Mouse (Mus musculus) heart, embryonic 11.5 days (tissue): ENCODE measurements around the gene Med13l. TPM values are rescaled to one million over a fixed set of nuclear protein-coding genes. Genes with fewer than 3 reads are reported as not detected.

Source experiments
- ATAC-seq: fragments of 200-750 bp; cut with Nextera tagmentation; replicated peaks from 2 replicates; pipeline ENCODE4 v1.8.0; 2017; ENCODE audit warnings: moderate library complexity; ENCODE audit not compliant: insufficient number of reproducible peaks, low FRiP score, low TSS enrichment
- H3K27ac ChIP-seq: fragments of 300-500 bp; sonication (generic); 2 replicates; pipeline ENCODE4 v1.5.1; 2014; ENCODE audit warnings: mild to moderate bottlenecking, low read depth, low read length
- H3K27me3 ChIP-seq: fragments of 300-500 bp; sonication (generic); 2 replicates; pipeline ENCODE4 v1.6.1; 2014; ENCODE audit warnings: mild to moderate bottlenecking, low read length, mixed read lengths; ENCODE audit not compliant: control insufficient read depth, insufficient read depth
- H3K36me3 ChIP-seq: fragments of 300-500 bp; sonication (generic); 2 replicates; pipeline ENCODE4 v1.6.1; 2014; ENCODE audit warnings: mild to moderate bottlenecking, low read length, moderate library complexity, mixed read lengths; ENCODE audit not compliant: control insufficient read depth, insufficient read depth
- H3K4me1 ChIP-seq: fragments of 300-500 bp; sonication (generic); 2 replicates; pipeline ENCODE4 v1.6.1; 2014; ENCODE audit warnings: low read length; ENCODE audit not compliant: control insufficient read depth, insufficient read depth
- H3K4me2 ChIP-seq: fragments of 300-500 bp; sonication (generic); 2 replicates; pipeline ENCODE4 v1.6.1; 2014; ENCODE audit warnings: mild to moderate bottlenecking, moderate library complexity
- H3K4me3 ChIP-seq: fragments of 300-500 bp; sonication (generic); 2 replicates; pipeline ENCODE4 v1.5.1; 2014; ENCODE audit warnings: low read depth, low read length
- H3K9ac ChIP-seq: fragments of 300-500 bp; sonication (generic); 2 replicates; pipeline ENCODE4 v1.6.1; 2014; ENCODE audit warnings: mild to moderate bottlenecking, low read depth, low read length, moderate library complexity
- H3K9me3 ChIP-seq: fragments of 300-500 bp; sonication (generic); replicated peaks from 2 replicates; pipeline ENCODE4 v1.6.1; 2016; ENCODE audit warnings: low read length; ENCODE audit not compliant: control insufficient read depth
- WGBS: fragments of 180-500 bp; shearing (Covaris S2); extraction: QIAGEN DNeasy Blood & Tissue Kit; methylation state at CpG from one replicate; pipeline ENCODE4 v1.1.7; 2014; ENCODE audit not compliant: insufficient replicate concordance; 5-methylcytosine and 5-hydroxymethylcytosine counted together
- polyA plus RNA-seq: library from polyadenylated mRNA; unstranded; fragments of >200 nt; fragmentation: Nextera tagmentation; extraction: Ambion mirVana; gene quantifications from 2 replicates; pipeline ENCODE4 v1.2.1, GENCODE M21; 2014

Med13l gene
- polyA plus RNA-seq, 1 experiment from 2014 or later: 9.7 TPM

- no peaks in the 10 kb centered on the region for H3K9me3 ChIP-seq
- H3K36me3 ChIP-seq: no peaks in the 10 kb centered on the region
- H3K4me3 ChIP-seq: no peak overlapping the region
- no peak overlapping the region for H3K4me2 ChIP-seq
- H3K27me3 ChIP-seq: no peaks in the 10 kb centered on the region
- no peak overlapping the region for H3K27ac ChIP-seq
- peaks cover 33% of the 10 kb centered on the region for H3K4me1 ChIP-seq
- WGBS: 71% methylated on average over 9 of the region's 9 CpGs
- H3K9ac ChIP-seq: no peak overlapping the region
- no peak for ATAC-seq
These were observed 118.9 kb downstream of the Med13l start for GRCm38 (mm10) chr5:118679283-118679835.

- ATAC-seq: no peak
- Histone ChIP-seq H3K4me2 (no peak overlapping the region), H3K27me3 (no peaks in the 10 kb centered on the region), H3K9me3 (no peaks in the 10 kb centered on the region), H3K9ac (no peak overlapping the region), H3K27ac (no peak overlapping the region), H3K4me3 (no peak overlapping the region), H3K36me3 (no peaks in the 10 kb centered on the region), H3K4me1 (peaks cover 22% of the 10 kb centered on the region)
- 74% methylated on average over 13 of the region's 13 CpGs for WGBS
These were observed 120.4 kb downstream of the Med13l start for GRCm38 (mm10) chr5:118680853-118681252.

DNA sequence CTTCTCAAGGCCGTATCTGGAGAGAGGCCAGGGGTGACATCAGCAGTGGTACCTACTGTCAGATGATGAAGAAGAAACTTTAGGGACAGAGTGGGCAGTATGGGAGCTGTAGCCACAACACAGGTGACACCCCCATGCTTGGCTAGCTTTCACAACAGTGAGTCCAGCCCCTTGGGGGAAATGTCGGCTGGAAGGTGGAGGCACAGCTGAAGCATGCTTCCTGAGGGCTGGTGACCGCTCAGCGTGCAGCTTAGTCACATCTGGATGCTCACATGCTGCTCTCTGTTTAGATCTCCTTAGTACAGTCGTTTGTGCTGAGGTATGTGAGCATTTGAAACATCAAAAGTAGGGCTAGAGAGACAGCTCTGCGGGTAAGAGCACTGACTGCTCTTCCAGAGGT, 121.5 kb downstream of the Med13l start:
- Histone ChIP-seq H3K4me1 (peaks cover 15% of the 10 kb centered on the region), H3K9ac (no peak overlapping the region), H3K27me3 (no peaks in the 10 kb centered on the region), H3K27ac (no peak overlapping the region), H3K36me3 (no peaks in the 10 kb centered on the region), H3K9me3 (no peaks in the 10 kb centered on the region), H3K4me2 (no peak overlapping the region), H3K4me3 (no peak overlapping the region)
- 89% methylated on average over 6 of the region's 6 CpGs for WGBS
- no peak for ATAC-seq

- H3K4me3 ChIP-seq: no peak overlapping the region
- no peak overlapping the region for H3K9ac ChIP-seq
- no peaks in the 10 kb centered on the region for H3K9me3 ChIP-seq
- WGBS: 89% methylated on average over 8 of the region's 8 CpGs
- no peak overlapping the region for H3K4me2 ChIP-seq
- no peaks in the 10 kb centered on the region for H3K27me3 ChIP-seq
- no peak overlapping the region for H3K27ac ChIP-seq
- peaks cover 6% of the 10 kb centered on the region for H3K4me1 ChIP-seq
- no peaks in the 10 kb centered on the region for H3K36me3 ChIP-seq
- no peak for ATAC-seq
These were observed 124.7 kb downstream of the Med13l start for GRCm38 (mm10) chr5:118685145-118685544.

- Histone ChIP-seq H3K4me3 (no peak overlapping the region), H3K27me3 (no peaks in the 10 kb centered on the region), H3K36me3 (no peaks in the 10 kb centered on the region), H3K27ac (no peak overlapping the region), H3K9me3 (no peaks in the 10 kb centered on the region), H3K4me1 (peaks cover 3% of the 10 kb centered on the region), H3K9ac (no peak overlapping the region), H3K4me2 (no peak overlapping the region)
- 89% methylated on average over 4 of the region's 4 CpGs for WGBS
- no peak for ATAC-seq
These were observed 125.5 kb downstream of the Med13l start for GRCm38 (mm10) chr5:118686021-118686420.

DNA sequence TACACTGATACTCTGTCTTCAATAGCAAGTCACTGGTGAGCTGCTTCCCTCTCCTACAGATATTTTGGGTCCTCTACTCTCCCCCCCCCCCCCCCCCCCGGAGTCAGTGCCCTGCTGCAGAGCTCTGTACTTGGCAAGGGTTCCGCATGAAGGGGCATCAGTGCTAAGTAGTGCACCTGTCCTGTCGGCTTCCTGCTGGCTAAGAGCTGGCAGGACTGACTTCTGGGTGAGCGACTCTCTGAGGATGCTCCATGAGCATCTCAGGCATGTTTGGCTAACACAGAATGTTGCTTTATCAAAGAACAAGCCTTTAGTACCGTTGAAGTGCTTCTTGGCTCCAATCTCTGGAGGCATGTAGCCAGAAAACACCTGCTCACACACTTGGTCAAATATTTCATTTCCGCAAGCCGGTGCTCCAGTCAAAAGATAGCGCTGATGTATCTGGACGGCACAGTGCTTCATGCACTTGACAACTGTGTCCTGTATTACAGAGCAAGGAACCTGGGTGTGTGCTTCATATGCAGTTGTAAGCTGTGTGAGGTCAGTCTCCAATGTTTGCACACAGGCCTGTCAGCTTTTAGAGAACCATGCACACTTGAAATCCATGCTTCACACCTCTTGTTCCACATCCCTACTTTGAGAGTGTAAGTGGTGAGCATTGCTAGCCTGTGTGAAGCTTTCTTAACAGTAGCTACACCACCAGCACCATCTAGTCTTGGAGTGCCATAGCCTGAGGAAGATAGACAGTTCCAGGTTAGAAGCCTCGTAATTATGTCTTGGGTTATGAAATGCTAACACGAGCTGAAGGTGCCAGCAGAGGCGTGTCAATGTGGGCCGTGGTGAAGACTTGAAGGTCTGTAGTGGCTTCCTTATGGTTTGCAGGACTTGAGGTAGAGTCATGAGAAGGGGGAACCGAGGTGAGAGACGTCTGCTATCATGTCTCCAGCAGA, 128.7 kb downstream of the Med13l start:
- H3K4me1 ChIP-seq: peaks cover 6% of the 10 kb centered on the region
- WGBS: 86% methylated on average over 14 of the region's 15 CpGs

GRCm38 (mm10) chr5:118691025-118691709, 130.7 kb downstream of the Med13l start:
- no peak for ATAC-seq
- H3K36me3 ChIP-seq: no peaks in the 10 kb centered on the region
- WGBS: 63% methylated on average over 10 of the region's 10 CpGs
- no peaks in the 10 kb centered on the region for H3K27me3 ChIP-seq
- H3K4me2 ChIP-seq: no peak overlapping the region
- H3K4me1 ChIP-seq: peaks cover 9% of the 10 kb centered on the region
- no peak overlapping the region for H3K4me3 ChIP-seq
- no peaks in the 10 kb centered on the region for H3K9me3 ChIP-seq
- H3K27ac ChIP-seq: no peak overlapping the region
- H3K9ac ChIP-seq: no peak overlapping the region

More for the DNA sequence above, 128.7 kb downstream of the Med13l start:
- no peaks in the 10 kb centered on the region for H3K36me3 ChIP-seq
- no peaks in the 10 kb centered on the region for H3K27me3 ChIP-seq
- no peaks in the 10 kb centered on the region for H3K9me3 ChIP-seq
- no peak overlapping the region for H3K4me2 ChIP-seq
- no peak overlapping the region for H3K4me3 ChIP-seq
- no peak for ATAC-seq
- no peak overlapping the region for H3K9ac ChIP-seq
- no peak overlapping the region for H3K27ac ChIP-seq

- Histone ChIP-seq H3K9ac (no peak overlapping the region), H3K4me2 (no peak overlapping the region), H3K4me3 (no peak overlapping the region), H3K9me3 (no peaks in the 10 kb centered on the region), H3K27ac (no peak overlapping the region), H3K36me3 (no peaks in the 10 kb centered on the region), H3K4me1 (peaks cover 14% of the 10 kb centered on the region), H3K27me3 (no peaks in the 10 kb centered on the region)
- ATAC-seq: no peak
- WGBS: 56% methylated on average over 7 of the region's 7 CpGs
These were observed 131.2 kb downstream of the Med13l start for GRCm38 (mm10) chr5:118691710-118692040.
